Mouse (Mus musculus) E14TG2a.4 (cell line): ENCODE results near the gene Camkmt.

ENCODE experiments used
- CTCF ChIP-seq: conservative IDR thresholded peaks from 2 replicates; pipeline ENCODE4 v1.5.1; 2014; ENCODE audit warnings: low read length
- NANOG ChIP-seq: IDR thresholded peaks from 2 replicates; pipeline ENCODE4 v1.6.1; 2014; ENCODE audit warnings: borderline replicate concordance, low read length, mixed read lengths
- POU5F1 ChIP-seq: IDR thresholded peaks from 2 replicates; pipeline ENCODE4 v1.6.1; 2014; ENCODE audit warnings: low read length, borderline replicate concordance

DNA sequence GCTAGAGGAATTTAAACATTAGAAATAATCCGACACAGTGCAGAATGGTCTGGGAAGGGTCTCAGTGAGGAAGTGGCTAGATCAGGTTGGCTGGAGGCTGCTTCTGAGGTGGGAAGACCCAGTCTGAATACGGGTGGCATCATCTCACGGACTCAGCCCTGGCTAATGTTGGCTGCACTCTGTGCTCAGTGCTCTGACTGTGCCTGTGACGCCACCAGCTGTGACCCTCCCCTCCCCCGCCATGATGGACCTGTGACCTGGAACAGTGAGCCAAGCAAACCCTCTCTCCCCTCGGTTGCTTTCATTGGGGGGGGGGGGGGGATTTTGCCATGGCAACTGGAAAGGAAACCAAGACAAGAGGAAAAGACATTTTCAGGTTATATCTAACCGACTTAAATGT, 159.4 kb downstream of the Camkmt start:
- TF ChIP-seq CTCF (no peak), NANOG (no peak), POU5F1 (no peak)
